Mouse (Mus musculus): Measurements from ENCODE around the gene Gm28048.

DNA sequence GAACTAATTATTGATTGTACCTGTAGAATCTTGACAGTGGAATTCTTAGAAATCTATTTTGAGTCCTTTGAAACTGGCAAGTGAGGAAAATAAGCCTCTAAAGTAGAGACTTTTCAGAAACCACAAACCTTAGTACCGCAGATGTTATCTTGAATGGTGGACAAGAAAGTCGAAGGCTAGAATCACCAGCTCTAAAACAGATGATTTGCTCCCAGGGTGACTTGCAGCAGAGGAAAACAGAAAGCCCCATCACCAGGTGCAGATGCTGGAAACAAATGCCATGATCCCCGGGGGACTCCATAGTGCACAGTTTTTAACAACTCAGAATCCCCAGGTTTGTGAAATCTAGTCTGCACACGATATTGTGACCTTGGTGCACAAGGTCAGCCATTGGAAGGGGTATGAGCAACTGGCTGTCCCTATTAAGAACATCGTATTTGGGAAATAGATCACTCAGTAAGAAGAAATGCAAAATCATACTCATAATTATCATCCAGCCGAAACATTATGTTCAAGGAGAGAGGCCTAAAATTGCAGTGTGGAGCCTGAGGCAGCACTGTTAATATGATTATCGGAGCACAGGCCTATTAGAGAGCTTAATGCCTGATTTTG, 116.1 kb downstream of the Gm28048 start:
- TF ChIP-seq POLR2A (IDR thresholded peaks at IDR 0.05; ENCODE audit: borderline replicate concordance, low read depth, low read length), result no peak
- TF ChIP-seq CTCF (IDR thresholded peaks at IDR 0.05; ENCODE audit: low read depth, low read length), result no peak
